Mouse (Mus musculus): ENCODE measurements around the gene Hoxa5. TPM values are rescaled to one million over a fixed set of nuclear protein-coding genes. Genes with fewer than 3 reads are reported as not detected.

The Hoxa5 gene
- total and polyA plus RNA-seq, 3 experiments, result 0.26 to 0.96 (median 0.45) TPM

- H3K4me3 ChIP-seq, result no peak overlapping the region
- no peaks in the 10 kb centered on the region for H3K36me3 ChIP-seq (ENCODE audit: control insufficient read depth, insufficient read depth, low read length)
- no peak overlapping the region for H3K9ac ChIP-seq (ENCODE audit: low read depth, low read length)
- no peaks in the 10 kb centered on the region for H3K4me1 ChIP-seq (ENCODE audit: control insufficient read depth, insufficient read depth, low read length)
- no peak for DNase-seq
- peaks cover 20% of the 10 kb centered on the region for H3K27me3 ChIP-seq (ENCODE audit: control insufficient read depth, insufficient read depth, low read length)
- 20% methylated on average over 4 of the region's 4 CpGs for WGBS
- intact Hi-C loops (cut with DNase I), result no loop called here
- H3K79me2 ChIP-seq (replicated peaks; ENCODE audit: control insufficient read depth, insufficient read depth, low read length), result no peaks in the 10 kb centered on the region
- no peak for TF ChIP-seq EP300 (IDR thresholded peaks at IDR 0.05; ENCODE audit: insufficient read depth, low read depth, low read length)
- TF ChIP-seq CTCF (IDR thresholded peaks at IDR 0.05), result no peak
- no peak for TF ChIP-seq POLR2A (IDR thresholded peaks at IDR 0.05; ENCODE audit: insufficient read depth, low read depth, low read length)
- no peak overlapping the region for H3K27ac ChIP-seq
Observed at GRCm38 (mm10) chr6:52166431-52167077, 37.8 kb downstream of the Hoxa5 start.

DNA sequence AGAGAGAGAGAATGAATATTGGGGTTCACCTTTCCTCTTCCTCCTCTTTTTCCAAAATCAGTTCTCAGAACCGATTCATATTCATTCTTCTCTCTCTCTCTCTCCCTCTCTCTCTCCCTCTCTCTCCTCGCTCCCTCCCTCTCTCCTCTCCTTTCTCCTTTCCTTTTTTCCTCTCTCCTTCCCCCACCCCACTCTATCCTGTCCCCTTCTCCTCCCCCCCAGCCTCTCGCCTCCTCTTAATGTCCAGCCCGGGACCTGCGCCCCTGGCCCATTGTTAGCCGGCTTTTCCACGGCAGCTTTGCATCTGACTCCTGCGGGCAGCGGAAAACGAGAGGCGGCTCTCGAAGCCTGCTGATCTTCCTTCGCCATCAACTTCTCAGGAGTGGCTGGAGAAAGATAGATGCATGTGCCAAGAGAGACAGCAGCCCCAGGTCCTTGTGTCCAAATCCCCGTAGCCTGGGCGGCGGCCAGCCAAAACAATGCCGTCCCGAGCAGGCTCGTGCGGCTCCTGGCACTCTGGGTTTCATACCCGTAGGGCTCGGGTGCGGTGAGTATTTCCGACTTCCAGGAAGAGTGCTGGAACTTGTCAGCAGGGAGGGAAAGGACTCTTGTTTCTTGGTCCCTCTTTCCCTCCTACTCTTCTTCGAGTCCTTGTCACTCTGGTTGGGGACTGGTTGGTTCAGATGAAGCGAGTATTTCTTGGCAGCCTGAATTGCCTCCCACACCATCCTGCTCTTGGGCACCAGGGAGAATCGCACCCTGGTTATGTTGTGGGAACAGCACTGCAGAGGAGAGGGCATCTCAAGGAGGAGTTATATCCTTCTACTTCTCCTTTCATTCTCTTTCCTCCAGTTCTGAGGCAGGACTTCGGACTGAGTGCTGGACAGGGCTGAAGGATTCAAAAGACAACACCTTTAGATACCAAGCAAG, 38.7 kb downstream of the Hoxa5 start:
- H3K9ac ChIP-seq (ENCODE audit: low read depth, low read length), result no peak overlapping the region
- WGBS, result 5% methylated on average over 27 of the region's 28 CpGs

DNA sequence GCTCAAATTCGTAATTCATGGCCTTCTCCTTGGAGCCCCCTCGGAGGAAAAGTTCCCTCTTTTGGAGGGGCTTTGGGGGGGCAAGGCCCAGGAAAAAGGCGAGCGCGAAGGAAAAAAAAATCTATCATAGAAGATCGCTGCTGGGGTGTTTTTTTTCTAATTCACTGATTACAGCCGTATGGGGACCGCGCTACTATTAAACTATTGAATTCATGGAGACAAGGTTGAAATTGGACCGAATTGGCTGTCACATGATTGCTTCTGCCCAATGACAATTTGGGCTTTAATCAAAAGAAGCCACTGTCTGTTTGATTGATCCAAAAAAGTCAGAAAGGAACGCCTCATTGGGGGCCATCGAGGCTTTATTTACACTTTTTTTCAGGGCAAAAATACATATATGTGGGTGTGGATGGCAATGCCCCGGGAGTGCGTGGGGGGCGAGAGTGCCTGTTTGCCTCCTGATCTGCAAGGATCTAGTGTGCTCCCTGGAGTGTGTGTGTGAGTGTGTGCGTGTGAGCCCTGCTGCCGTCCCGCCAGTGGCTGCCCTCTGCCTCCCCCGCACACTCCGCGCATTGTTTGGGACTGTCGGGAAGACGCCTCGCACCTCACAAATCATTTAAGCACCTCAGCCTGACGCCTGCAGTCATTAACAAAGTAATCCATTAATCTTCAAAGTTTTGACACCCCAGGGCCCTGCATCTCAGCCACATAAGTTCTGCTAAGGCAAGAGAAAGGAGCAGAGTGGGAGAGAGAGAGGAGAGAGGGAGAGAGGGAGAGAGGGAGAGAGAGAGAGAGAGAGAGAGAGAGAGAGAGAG, 39.6 kb downstream of the Hoxa5 start, which contains the start of gene Hoxa2:
TSS of gene Hoxa2 (minus strand) at position 206 of the 815 bp plus-strand sequence.
- no peaks in the 10 kb centered on the region for H3K79me2 ChIP-seq (replicated peaks; ENCODE audit: control insufficient read depth, insufficient read depth, low read length)
- no peak for DNase-seq
- 3% methylated on average over 25 of the region's 25 CpGs for WGBS
- no peaks in the 10 kb centered on the region for H3K4me1 ChIP-seq (ENCODE audit: control insufficient read depth, insufficient read depth, low read length)
- TF ChIP-seq POLR2A (IDR thresholded peaks at IDR 0.05; ENCODE audit: insufficient read depth, low read depth, low read length) (no peak), EP300 (IDR thresholded peaks at IDR 0.05; ENCODE audit: insufficient read depth, low read depth, low read length) (no peak), CTCF (IDR thresholded peaks at IDR 0.05) (no peak)
- intact Hi-C loops (cut with DNase I), result no loop called here
- peak within 1 kb of the TSS; percentile 39 for H3K4me3 ChIP-seq
- H3K27me3 ChIP-seq (ENCODE audit: control insufficient read depth, insufficient read depth, low read length), result peaks cover 16% of the 10 kb centered on the region
- no peaks in the 10 kb centered on the region for H3K36me3 ChIP-seq (ENCODE audit: control insufficient read depth, insufficient read depth, low read length)
- H3K27ac ChIP-seq, result peak within 1 kb of the TSS; percentile 45
- H3K9ac ChIP-seq (ENCODE audit: low read depth, low read length), result peak within 1 kb of the TSS; percentile 60

More for the DNA sequence above, 38.7 kb downstream of the Hoxa5 start:
- intact Hi-C loops (cut with DNase I), result no loop called here
- TF ChIP-seq CTCF (IDR thresholded peaks at IDR 0.05), result no peak
- Histone ChIP-seq H3K79me2 (replicated peaks; ENCODE audit: control insufficient read depth, insufficient read depth, low read length) (no peaks in the 10 kb centered on the region), H3K36me3 (ENCODE audit: control insufficient read depth, insufficient read depth, low read length) (no peaks in the 10 kb centered on the region), H3K27ac (no peak overlapping the region), H3K27me3 (ENCODE audit: control insufficient read depth, insufficient read depth, low read length) (peaks cover 20% of the 10 kb centered on the region), H3K4me1 (ENCODE audit: control insufficient read depth, insufficient read depth, low read length) (no peaks in the 10 kb centered on the region), H3K4me3 (0 out of 2 replicates have a peak overlapping the region, but pooled peaks have one; percentile 16)
- no peak for DNase-seq

DNA sequence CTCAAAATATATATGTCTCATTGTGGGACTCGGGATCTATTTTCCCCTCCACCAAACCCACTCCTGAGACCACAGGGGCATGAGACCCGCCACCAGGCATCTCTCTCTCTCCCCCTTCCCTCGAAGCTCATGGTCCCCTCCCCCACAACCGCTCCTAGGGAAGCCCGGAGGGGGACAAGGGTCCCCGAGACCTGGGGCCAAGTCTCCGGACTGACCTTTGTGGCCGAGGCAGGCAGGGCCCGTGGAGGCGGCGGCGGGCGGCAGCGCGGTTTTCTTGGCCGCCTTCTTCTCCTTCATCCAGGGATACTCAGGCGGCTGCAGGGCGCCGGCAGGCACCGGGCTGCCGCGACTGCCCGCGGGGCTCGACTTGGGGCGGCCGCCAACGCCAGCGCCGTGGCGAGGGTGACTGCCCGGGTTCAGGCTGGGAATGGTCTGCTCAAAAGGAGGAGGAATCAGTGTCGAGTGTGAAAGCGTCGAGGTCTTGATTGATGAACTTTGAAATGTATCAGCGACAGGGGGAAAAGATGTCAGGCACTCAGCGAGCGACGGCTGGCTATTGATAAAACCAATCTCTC, 40.2 kb downstream of the Hoxa5 start:
- no peaks in the 10 kb centered on the region for H3K79me2 ChIP-seq (replicated peaks; ENCODE audit: control insufficient read depth, insufficient read depth, low read length)
- peak overlapping the region; percentile 45 for H3K27ac ChIP-seq
- intact Hi-C loops (cut with DNase I), result no loop called here
- peaks cover 15% of the 10 kb centered on the region for H3K27me3 ChIP-seq (ENCODE audit: control insufficient read depth, insufficient read depth, low read length)
- H3K4me3 ChIP-seq, result peak overlapping the region; percentile 39
- no peak for TF ChIP-seq EP300 (IDR thresholded peaks at IDR 0.05; ENCODE audit: insufficient read depth, low read depth, low read length)
- no peak for TF ChIP-seq CTCF (IDR thresholded peaks at IDR 0.05)
- TF ChIP-seq POLR2A (IDR thresholded peaks at IDR 0.05; ENCODE audit: insufficient read depth, low read depth, low read length), result no peak
- no peaks in the 10 kb centered on the region for H3K36me3 ChIP-seq (ENCODE audit: control insufficient read depth, insufficient read depth, low read length)
- 2% methylated on average over 39 of the region's 39 CpGs for WGBS
- no peak for DNase-seq
- no peaks in the 10 kb centered on the region for H3K4me1 ChIP-seq (ENCODE audit: control insufficient read depth, insufficient read depth, low read length)
- peak overlapping the region; percentile 60 for H3K9ac ChIP-seq (ENCODE audit: low read depth, low read length)

GRCm38 (mm10) chr6:52163366-52164031, 40.9 kb downstream of the Hoxa5 start:
- intact Hi-C loops (cut with DNase I), result loop anchor here (2.0 kb wide), 1 partner anchor 151 kb away; the partner anchor contains the start of gene Skap2

More at GRCm38 (mm10) chr6:52163366-52164031, 40.9 kb downstream of the Hoxa5 start:
- DNase-seq, result no peak
- H3K4me3 ChIP-seq, result peak overlapping the region; percentile 39
- WGBS, result 21% methylated on average over 17 of the region's 17 CpGs
- no peak overlapping the region for H3K9ac ChIP-seq (ENCODE audit: low read depth, low read length)
- TF ChIP-seq CTCF (IDR thresholded peaks at IDR 0.05) (no peak), POLR2A (IDR thresholded peaks at IDR 0.05; ENCODE audit: insufficient read depth, low read depth, low read length) (no peak), EP300 (IDR thresholded peaks at IDR 0.05; ENCODE audit: insufficient read depth, low read depth, low read length) (no peak)
- no peaks in the 10 kb centered on the region for H3K4me1 ChIP-seq (ENCODE audit: control insufficient read depth, insufficient read depth, low read length)
- no peaks in the 10 kb centered on the region for H3K36me3 ChIP-seq (ENCODE audit: control insufficient read depth, insufficient read depth, low read length)
- H3K27ac ChIP-seq, result peak overlapping the region; percentile 45
- peaks cover 12% of the 10 kb centered on the region for H3K27me3 ChIP-seq (ENCODE audit: control insufficient read depth, insufficient read depth, low read length)
- no peaks in the 10 kb centered on the region for H3K79me2 ChIP-seq (replicated peaks; ENCODE audit: control insufficient read depth, insufficient read depth, low read length)
